Mouse (Mus musculus): ENCODE measurements around the gene Drd5. TPM values are rescaled to one million over a fixed set of nuclear protein-coding genes. Genes with fewer than 3 reads are reported as not detected.

The Drd5 gene
- polyA plus RNA-seq, 1 experiment from 2014 or later, result 0.27 TPM

- H3K27me3 ChIP-seq (ENCODE audit: control insufficient read depth, insufficient read depth, low read length), result peaks cover 31% of the 10 kb centered on the region
- no peak overlapping the region for H3K4me2 ChIP-seq (ENCODE audit: low read depth, low read length)
- WGBS, result 31% methylated on average over 1 of the region's 1 CpGs
- no peak overlapping the region for H3K27ac ChIP-seq (replicated peaks; ENCODE audit: low read depth, low read length)
- no peak overlapping the region for H3K4me3 ChIP-seq (ENCODE audit: low read depth, low read length)
- H3K9me3 ChIP-seq (replicated peaks; ENCODE audit: control insufficient read depth, low read length), result no peaks in the 10 kb centered on the region
- no peak overlapping the region for H3K9ac ChIP-seq (replicated peaks; ENCODE audit: low read length)
- ATAC-seq (replicated peaks; ENCODE audit: insufficient number of reproducible peaks, low FRiP score, low TSS enrichment, low read depth) (no peak), DNase-seq (ENCODE audit: low spot score) (no peak)
- peaks cover 11% of the 10 kb centered on the region for H3K4me1 ChIP-seq (ENCODE audit: control insufficient read depth, insufficient read depth, low read length)
- no peaks in the 10 kb centered on the region for H3K36me3 ChIP-seq (replicated peaks; ENCODE audit: control insufficient read depth, insufficient read depth, low read depth, low read length)
These were observed 39.1 kb upstream of the Drd5 start for GRCm38 (mm10) chr5:38280075-38280474.

GRCm38 (mm10) chr5:38285724-38286123, 33.4 kb upstream of the Drd5 start:
- Histone ChIP-seq H3K36me3 (replicated peaks; ENCODE audit: control insufficient read depth, insufficient read depth, low read depth, low read length) (no peaks in the 10 kb centered on the region), H3K9ac (replicated peaks; ENCODE audit: low read length) (no peak overlapping the region), H3K27me3 (ENCODE audit: control insufficient read depth, insufficient read depth, low read length) (no peaks in the 10 kb centered on the region), H3K4me2 (ENCODE audit: low read depth, low read length) (no peak overlapping the region), H3K4me1 (ENCODE audit: control insufficient read depth, insufficient read depth, low read length) (no peaks in the 10 kb centered on the region), H3K27ac (replicated peaks; ENCODE audit: low read depth, low read length) (no peak overlapping the region), H3K9me3 (replicated peaks; ENCODE audit: control insufficient read depth, low read length) (no peaks in the 10 kb centered on the region), H3K4me3 (ENCODE audit: low read depth, low read length) (no peak overlapping the region)
- 35% methylated on average over 9 of the region's 9 CpGs for WGBS
- peak; percentile 61 for DNase-seq (ENCODE audit: low spot score)
- ATAC-seq (replicated peaks; ENCODE audit: insufficient number of reproducible peaks, low FRiP score, low TSS enrichment, low read depth), result no peak; the same call in 1 of the 2 replicates

- Histone ChIP-seq H3K4me1 (ENCODE audit: control insufficient read depth, insufficient read depth, low read length) (no peaks in the 10 kb centered on the region), H3K36me3 (replicated peaks; ENCODE audit: control insufficient read depth, insufficient read depth, low read depth, low read length) (no peaks in the 10 kb centered on the region), H3K9ac (replicated peaks; ENCODE audit: low read length) (no peak overlapping the region), H3K27ac (replicated peaks; ENCODE audit: low read depth, low read length) (no peak overlapping the region), H3K9me3 (replicated peaks; ENCODE audit: control insufficient read depth, low read length) (no peaks in the 10 kb centered on the region), H3K4me3 (ENCODE audit: low read depth, low read length) (no peak overlapping the region), H3K27me3 (ENCODE audit: control insufficient read depth, insufficient read depth, low read length) (no peaks in the 10 kb centered on the region), H3K4me2 (ENCODE audit: low read depth, low read length) (no peak overlapping the region)
- 97% methylated on average over 3 of the region's 3 CpGs for WGBS
- ATAC-seq (replicated peaks; ENCODE audit: insufficient number of reproducible peaks, low FRiP score, low TSS enrichment, low read depth), result no peak
- no peak for DNase-seq (ENCODE audit: low spot score)
These were observed 30.7 kb upstream of the Drd5 start for GRCm38 (mm10) chr5:38288476-38288875.

- ATAC-seq (replicated peaks; ENCODE audit: insufficient number of reproducible peaks, low FRiP score, low TSS enrichment, low read depth) (no peak), DNase-seq (ENCODE audit: low spot score) (no peak)
- Histone ChIP-seq H3K9me3 (replicated peaks; ENCODE audit: control insufficient read depth, low read length) (no peaks in the 10 kb centered on the region), H3K27me3 (ENCODE audit: control insufficient read depth, insufficient read depth, low read length) (no peaks in the 10 kb centered on the region), H3K27ac (replicated peaks; ENCODE audit: low read depth, low read length) (no peak overlapping the region), H3K4me3 (ENCODE audit: low read depth, low read length) (no peak overlapping the region), H3K36me3 (replicated peaks; ENCODE audit: control insufficient read depth, insufficient read depth, low read depth, low read length) (no peaks in the 10 kb centered on the region), H3K4me2 (ENCODE audit: low read depth, low read length) (no peak overlapping the region), H3K9ac (replicated peaks; ENCODE audit: low read length) (no peak overlapping the region), H3K4me1 (ENCODE audit: control insufficient read depth, insufficient read depth, low read length) (no peaks in the 10 kb centered on the region)
- WGBS, result 88% methylated on average over 12 of the region's 12 CpGs
These were observed 17.3 kb upstream of the Drd5 start for GRCm38 (mm10) chr5:38301761-38302411.

GRCm38 (mm10) chr5:38302651-38303050, 16.5 kb upstream of the Drd5 start:
- Histone ChIP-seq H3K27ac (replicated peaks; ENCODE audit: low read depth, low read length) (no peak overlapping the region), H3K4me2 (ENCODE audit: low read depth, low read length) (no peak overlapping the region), H3K9ac (replicated peaks; ENCODE audit: low read length) (no peak overlapping the region), H3K27me3 (ENCODE audit: control insufficient read depth, insufficient read depth, low read length) (no peaks in the 10 kb centered on the region), H3K4me3 (ENCODE audit: low read depth, low read length) (no peak overlapping the region), H3K9me3 (replicated peaks; ENCODE audit: control insufficient read depth, low read length) (no peaks in the 10 kb centered on the region), H3K4me1 (ENCODE audit: control insufficient read depth, insufficient read depth, low read length) (no peaks in the 10 kb centered on the region), H3K36me3 (replicated peaks; ENCODE audit: control insufficient read depth, insufficient read depth, low read depth, low read length) (no peaks in the 10 kb centered on the region)
- DNase-seq (ENCODE audit: low spot score) (no peak), ATAC-seq (replicated peaks; ENCODE audit: insufficient number of reproducible peaks, low FRiP score, low TSS enrichment, low read depth) (no peak)
- WGBS, result 44% methylated on average over 12 of the region's 12 CpGs

- Histone ChIP-seq H3K4me1 (ENCODE audit: control insufficient read depth, insufficient read depth, low read length) (no peaks in the 10 kb centered on the region), H3K27me3 (ENCODE audit: control insufficient read depth, insufficient read depth, low read length) (no peaks in the 10 kb centered on the region), H3K36me3 (replicated peaks; ENCODE audit: control insufficient read depth, insufficient read depth, low read depth, low read length) (no peaks in the 10 kb centered on the region), H3K4me3 (ENCODE audit: low read depth, low read length) (no peak overlapping the region), H3K9me3 (replicated peaks; ENCODE audit: control insufficient read depth, low read length) (no peaks in the 10 kb centered on the region), H3K4me2 (ENCODE audit: low read depth, low read length) (no peak overlapping the region), H3K27ac (replicated peaks; ENCODE audit: low read depth, low read length) (no peak overlapping the region), H3K9ac (replicated peaks; ENCODE audit: low read length) (no peak overlapping the region)
- 52% methylated on average over 2 of the region's 2 CpGs for WGBS
- ATAC-seq (replicated peaks; ENCODE audit: insufficient number of reproducible peaks, low FRiP score, low TSS enrichment, low read depth) (no peak), DNase-seq (ENCODE audit: low spot score) (no peak)
These were observed 13.9 kb upstream of the Drd5 start for GRCm38 (mm10) chr5:38305241-38305640.

- Histone ChIP-seq H3K4me2 (ENCODE audit: low read depth, low read length) (peak overlapping the region; percentile 29; the same call in 1 of the 2 replicates), H3K36me3 (replicated peaks; ENCODE audit: control insufficient read depth, insufficient read depth, low read depth, low read length) (no peaks in the 10 kb centered on the region), H3K27me3 (ENCODE audit: control insufficient read depth, insufficient read depth, low read length) (no peaks in the 10 kb centered on the region), H3K9me3 (replicated peaks; ENCODE audit: control insufficient read depth, low read length) (no peaks in the 10 kb centered on the region), H3K4me1 (ENCODE audit: control insufficient read depth, insufficient read depth, low read length) (no peaks in the 10 kb centered on the region), H3K4me3 (ENCODE audit: low read depth, low read length) (peak overlapping the region; percentile 19; the same call in 1 of the 2 replicates), H3K9ac (replicated peaks; ENCODE audit: low read length) (no peak overlapping the region), H3K27ac (replicated peaks; ENCODE audit: low read depth, low read length) (no peak overlapping the region)
- peak; percentile 78 for ATAC-seq (replicated peaks; ENCODE audit: insufficient number of reproducible peaks, low FRiP score, low TSS enrichment, low read depth)
- peak; percentile 95 for DNase-seq (ENCODE audit: low spot score)
- 10% methylated on average over 26 of the region's 26 CpGs for WGBS
These were observed 11.7 kb upstream of the Drd5 start for GRCm38 (mm10) chr5:38307255-38308101.

GRCm38 (mm10) chr5:38308873-38309272, 10.3 kb upstream of the Drd5 start:
- ATAC-seq (replicated peaks; ENCODE audit: insufficient number of reproducible peaks, low FRiP score, low TSS enrichment, low read depth), result 0 out of 2 replicates have a peak, but pooled peaks have one; percentile 16
- Histone ChIP-seq H3K4me2 (ENCODE audit: low read depth, low read length) (no peak overlapping the region), H3K9ac (replicated peaks; ENCODE audit: low read length) (no peak overlapping the region), H3K27me3 (ENCODE audit: control insufficient read depth, insufficient read depth, low read length) (no peaks in the 10 kb centered on the region), H3K4me3 (ENCODE audit: low read depth, low read length) (no peak overlapping the region), H3K9me3 (replicated peaks; ENCODE audit: control insufficient read depth, low read length) (no peaks in the 10 kb centered on the region), H3K4me1 (ENCODE audit: control insufficient read depth, insufficient read depth, low read length) (no peaks in the 10 kb centered on the region), H3K36me3 (replicated peaks; ENCODE audit: control insufficient read depth, insufficient read depth, low read depth, low read length) (no peaks in the 10 kb centered on the region), H3K27ac (replicated peaks; ENCODE audit: low read depth, low read length) (no peak overlapping the region)
- WGBS, result 50% methylated on average over 5 of the region's 5 CpGs
- peak; percentile 70 for DNase-seq (ENCODE audit: low spot score)
